Mouse (Mus musculus): ENCODE measurements around the gene Wnk3. TPM values are rescaled to one million over a fixed set of nuclear protein-coding genes. Genes with fewer than 3 reads are reported as not detected.
A peak's percentile ranks its signal among the peaks of the same experiment; 100 is the strongest.
"Not testable (repeated sequence)": the region's sequence is repeated elsewhere in the genome, so short reads cannot be mapped to it uniquely, and the experiment has no call there.

Wnk3 gene
- polyA plus RNA-seq (2015; fragmentation: Nextera tagmentation; extraction: Ambion mirVana) = not detected in 2 replicates

DNA sequence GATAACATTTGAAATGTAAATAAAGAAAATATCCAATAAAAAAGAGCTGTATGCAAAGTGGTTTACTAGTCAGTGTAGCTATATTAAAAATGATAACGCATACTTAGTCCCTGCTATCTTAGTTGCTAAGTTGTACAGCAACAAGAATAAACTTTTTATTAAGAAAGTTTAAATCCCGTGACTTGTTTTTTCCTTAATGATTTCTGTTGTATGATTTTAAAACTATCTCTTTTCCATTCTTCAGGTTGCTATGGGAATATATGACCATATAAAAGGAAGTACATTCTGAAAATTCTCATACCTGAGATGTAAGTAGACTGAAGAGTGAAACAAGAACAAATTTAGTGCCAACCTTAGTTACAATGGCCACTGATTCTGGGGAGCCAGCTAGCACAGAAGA is at the start of gene Wnk3:
Gene Wnk3 (plus strand): TSS at position 301 of the 400 bp plus-strand sequence.
- DNase-seq (no peak), ATAC-seq (no peak)
- Histone ChIP-seq H3K9me3 (ENCODE audit: low read length) (no peaks in the 10 kb centered on the region), H3K4me2 (ENCODE audit: low read depth, low read length) (no peak within 1 kb of the TSS), H3K4me1 (ENCODE audit: insufficient read depth) (no peaks in the 10 kb centered on the region), H3K9ac (replicated peaks) (no peak within 1 kb of the TSS), H3K27me3 (ENCODE audit: insufficient read depth, low read length) (no peaks in the 10 kb centered on the region), H3K36me3 (replicated peaks; ENCODE audit: insufficient read depth, low read length) (no peaks in the 10 kb centered on the region), H3K4me3 (ENCODE audit: low read depth, low read length) (no peak within 1 kb of the TSS), H3K27ac (ENCODE audit: low read depth) (no peak within 1 kb of the TSS)
- WGBS (ENCODE audit: insufficient replicate concordance) = 83% methylated on average over 2 of the region's 2 CpGs
- TF ChIP-seq CTCF (IDR thresholded peaks at IDR 0.05; ENCODE audit: low read depth) (no peak), EP300 (IDR thresholded peaks at IDR 0.05; ENCODE audit: low read depth) (no peak)

DNA sequence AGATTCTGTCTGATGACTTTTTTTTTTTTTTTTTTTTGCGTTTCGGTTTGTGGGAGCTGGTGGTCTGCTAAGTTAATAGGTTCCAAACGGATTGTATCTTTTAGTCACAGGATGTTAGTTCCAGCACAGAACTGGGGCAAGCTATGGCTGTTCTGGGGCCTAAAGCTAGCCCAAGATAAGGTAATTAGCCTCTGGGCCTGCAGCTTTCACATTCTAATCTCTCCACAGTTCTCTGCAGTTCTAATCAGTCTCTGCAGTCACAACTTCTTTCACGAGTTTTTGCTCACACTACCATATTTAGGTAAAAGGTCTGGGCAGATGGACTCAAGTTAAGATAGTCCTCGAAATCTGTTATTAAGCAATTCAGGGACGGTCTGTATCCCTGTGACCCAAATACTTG is 39.5 kb upstream of the Wnk3 start:
- Histone ChIP-seq H3K4me3 (ENCODE audit: low read depth, low read length) (no peak overlapping the region), H3K27ac (ENCODE audit: low read depth) (no peak overlapping the region), H3K9ac (replicated peaks) (no peak overlapping the region), H3K36me3 (replicated peaks; ENCODE audit: insufficient read depth, low read length) (no peaks in the 10 kb centered on the region), H3K4me2 (ENCODE audit: low read depth, low read length) (no peak overlapping the region), H3K9me3 (ENCODE audit: low read length) (no peaks in the 10 kb centered on the region), H3K27me3 (ENCODE audit: insufficient read depth, low read length) (peaks cover 4% of the 10 kb centered on the region; the same call in 1 of the 2 replicates), H3K4me1 (ENCODE audit: insufficient read depth) (no peaks in the 10 kb centered on the region)
- ATAC-seq (no peak), DNase-seq (no peak)
- TF ChIP-seq EP300 (IDR thresholded peaks at IDR 0.05; ENCODE audit: low read depth) = no peak
- TF ChIP-seq CTCF (IDR thresholded peaks at IDR 0.05; ENCODE audit: low read depth) = no peak
- WGBS (ENCODE audit: insufficient replicate concordance) = 53% methylated on average over 6 of the region's 6 CpGs

DNA sequence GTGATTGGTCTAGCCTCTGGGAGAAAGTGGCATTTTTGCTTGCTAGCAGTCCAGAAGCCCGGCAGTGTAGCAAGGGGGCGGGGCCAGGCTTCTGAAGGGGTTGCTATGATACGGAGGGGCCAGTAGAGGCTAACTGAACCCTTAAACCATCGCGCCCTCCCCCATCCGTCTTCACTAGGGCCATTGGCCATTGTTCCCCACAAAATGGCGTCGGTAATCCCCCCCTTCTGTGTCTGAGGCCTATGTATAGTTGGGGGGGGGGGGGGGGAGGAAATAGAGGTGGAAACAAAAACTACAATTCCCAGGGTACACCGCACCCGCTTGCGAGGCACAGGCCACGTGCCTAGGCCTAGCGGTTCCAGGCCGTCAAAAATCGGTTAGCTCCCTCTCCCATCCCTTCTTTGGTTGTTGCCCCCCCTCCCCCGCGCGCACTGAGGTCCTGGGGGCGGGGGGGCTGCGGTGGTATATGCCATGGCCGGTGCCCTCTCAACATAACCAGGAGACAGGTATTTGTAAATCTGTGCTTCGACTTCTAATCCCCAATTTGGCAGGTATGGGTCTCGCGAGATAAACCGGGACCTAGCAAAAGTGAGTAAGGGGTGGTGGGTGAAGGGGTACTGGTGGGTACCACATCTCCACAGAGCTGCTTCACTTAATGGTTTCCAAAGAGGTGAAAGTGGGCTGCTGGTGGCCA is 29.3 kb upstream of the Wnk3 start:
- Histone ChIP-seq H3K4me3 (ENCODE audit: low read depth, low read length) (no peak overlapping the region; the same call in 1 of the 2 replicates), H3K4me1 (ENCODE audit: insufficient read depth) (no peaks in the 10 kb centered on the region), H3K36me3 (replicated peaks; ENCODE audit: insufficient read depth, low read length) (no peaks in the 10 kb centered on the region), H3K4me2 (ENCODE audit: low read depth, low read length) (peak overlapping the region; percentile 66), H3K9ac (replicated peaks) (no peak overlapping the region), H3K27me3 (ENCODE audit: insufficient read depth, low read length) (peaks cover 27% of the 10 kb centered on the region), H3K27ac (ENCODE audit: low read depth) (no peak overlapping the region), H3K9me3 (ENCODE audit: low read length) (no peaks in the 10 kb centered on the region)
- WGBS (ENCODE audit: insufficient replicate concordance) = 16% methylated on average over 23 of the region's 25 CpGs
- peak; percentile 13 for DNase-seq
- no peak for ATAC-seq
- no peak for TF ChIP-seq EP300 (IDR thresholded peaks at IDR 0.05; ENCODE audit: low read depth)
- no peak for TF ChIP-seq CTCF (IDR thresholded peaks at IDR 0.05; ENCODE audit: low read depth)

DNA sequence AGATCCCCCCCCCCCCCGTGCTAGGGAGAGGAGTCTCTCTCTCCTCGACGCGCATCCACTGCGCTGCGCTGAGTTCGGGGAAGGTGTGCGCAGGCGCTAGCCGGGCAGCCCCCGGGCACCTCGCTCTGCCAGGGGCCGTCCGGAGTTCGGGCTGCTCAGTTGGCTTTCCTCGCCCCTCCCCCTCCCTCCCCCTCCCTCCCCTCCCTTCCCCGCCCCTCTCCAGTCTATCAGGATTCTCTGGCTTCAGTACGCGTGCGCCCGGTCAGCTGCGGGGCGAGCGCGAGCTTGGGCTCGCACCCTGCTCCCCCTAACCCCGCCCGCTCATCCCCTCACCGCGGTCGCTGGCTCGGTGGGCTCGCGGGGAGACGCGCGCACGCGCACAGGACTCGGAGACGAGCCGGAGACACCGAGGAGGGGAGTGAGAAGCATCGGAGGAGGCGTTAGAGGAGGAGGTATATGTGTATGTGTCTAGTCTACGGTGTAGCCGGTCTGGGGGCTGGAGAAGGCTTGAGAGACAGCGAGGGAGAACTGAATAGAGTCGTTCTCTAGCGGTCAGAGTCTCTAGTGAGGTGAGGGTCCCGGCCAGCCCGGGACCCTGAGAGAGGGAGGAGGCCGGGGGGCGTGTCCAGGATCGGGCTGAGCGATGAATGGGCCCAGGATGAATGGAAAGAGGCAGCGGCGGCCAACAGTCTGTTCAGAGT is 28.5 kb upstream of the Wnk3 start:
- DNase-seq (peak; percentile 36), ATAC-seq (peak; percentile 47)
- H3K4me1 ChIP-seq (ENCODE audit: insufficient read depth) = no peaks in the 10 kb centered on the region
- H3K36me3 ChIP-seq (replicated peaks; ENCODE audit: insufficient read depth, low read length) = no peaks in the 10 kb centered on the region
- H3K27ac ChIP-seq (ENCODE audit: low read depth) = no peak overlapping the region
- 24% methylated on average over 48 of the region's 58 CpGs for WGBS (ENCODE audit: insufficient replicate concordance)
- H3K27me3 ChIP-seq (ENCODE audit: insufficient read depth, low read length) = peaks cover 29% of the 10 kb centered on the region
- H3K4me3 ChIP-seq (ENCODE audit: low read depth, low read length) = peak overlapping the region; percentile 42
- no peaks in the 10 kb centered on the region for H3K9me3 ChIP-seq (ENCODE audit: low read length)
- TF ChIP-seq CTCF (IDR thresholded peaks at IDR 0.05; ENCODE audit: low read depth) = no peak
- no peak for TF ChIP-seq EP300 (IDR thresholded peaks at IDR 0.05; ENCODE audit: low read depth)
- peak overlapping the region; percentile 66 for H3K4me2 ChIP-seq (ENCODE audit: low read depth, low read length)
- H3K9ac ChIP-seq (replicated peaks) = no peak overlapping the region

DNA sequence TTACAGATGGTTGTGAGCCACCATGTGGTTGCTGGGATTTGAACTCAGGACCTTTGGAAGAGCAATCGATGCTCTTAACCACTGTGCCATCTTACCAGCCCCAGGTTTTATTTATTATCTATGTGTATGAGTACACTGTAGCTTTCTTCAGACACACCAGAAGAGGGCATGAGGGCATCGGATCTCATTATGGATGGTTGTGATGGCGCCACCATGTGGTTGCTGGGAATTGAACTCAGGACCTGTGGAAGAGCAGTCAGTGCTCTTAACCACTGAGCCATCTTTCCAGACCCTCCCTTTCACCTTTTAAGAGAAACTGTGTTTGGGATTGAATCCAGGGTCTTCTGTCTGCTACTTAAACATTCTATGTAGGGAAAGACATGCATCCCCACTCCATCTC is 24.7 kb upstream of the Wnk3 start:
- 54% methylated on average over 3 of the region's 3 CpGs for WGBS (ENCODE audit: insufficient replicate concordance)
- H3K27ac ChIP-seq (ENCODE audit: low read depth); H3K9ac ChIP-seq (replicated peaks); H3K36me3 ChIP-seq (replicated peaks; ENCODE audit: insufficient read depth, low read length); ATAC-seq; H3K4me2 ChIP-seq (ENCODE audit: low read depth, low read length); DNase-seq; H3K4me3 ChIP-seq (ENCODE audit: low read depth, low read length); H3K9me3 ChIP-seq (ENCODE audit: low read length); H3K4me1 ChIP-seq (ENCODE audit: insufficient read depth): not testable (repeated sequence)
- peak; percentile 30; the same call in 1 of the 2 replicates for TF ChIP-seq CTCF (IDR thresholded peaks at IDR 0.05; ENCODE audit: low read depth)
- peaks cover 29% of the 10 kb centered on the region for H3K27me3 ChIP-seq (ENCODE audit: insufficient read depth, low read length)

DNA sequence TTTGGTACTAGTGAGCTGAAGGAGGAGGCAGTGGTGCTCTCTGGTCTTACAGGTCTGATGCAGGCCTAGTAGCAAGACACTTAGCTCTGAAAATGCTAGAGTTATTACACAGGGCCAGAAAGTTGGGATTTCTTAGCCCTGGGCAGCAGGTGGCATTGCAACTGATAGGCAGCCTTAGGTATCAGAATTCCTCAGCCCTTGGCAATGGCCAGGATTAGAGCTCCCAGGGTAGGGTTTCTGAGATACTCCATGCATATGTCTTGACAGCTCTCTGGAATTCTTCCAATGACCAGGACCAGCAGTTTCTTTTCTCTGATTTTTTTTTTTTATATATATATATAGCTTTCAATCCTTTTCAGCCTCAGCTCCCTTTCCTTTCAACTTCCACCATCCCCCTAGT is 100.5 kb downstream of the Wnk3 start:
- no peaks in the 10 kb centered on the region for H3K27me3 ChIP-seq (ENCODE audit: insufficient read depth, low read length)
- H3K4me1 ChIP-seq (ENCODE audit: insufficient read depth) = no peaks in the 10 kb centered on the region
- no peaks in the 10 kb centered on the region for H3K9me3 ChIP-seq (ENCODE audit: low read length)
- no peak overlapping the region for H3K9ac ChIP-seq (replicated peaks)
- ATAC-seq (no peak), DNase-seq (no peak)
- H3K27ac ChIP-seq (ENCODE audit: low read depth) = no peak overlapping the region
- no peak overlapping the region for H3K4me2 ChIP-seq (ENCODE audit: low read depth, low read length)
- no peaks in the 10 kb centered on the region for H3K36me3 ChIP-seq (replicated peaks; ENCODE audit: insufficient read depth, low read length)
- H3K4me3 ChIP-seq (ENCODE audit: low read depth, low read length) = no peak overlapping the region
- TF ChIP-seq CTCF (IDR thresholded peaks at IDR 0.05; ENCODE audit: low read depth) (no peak), EP300 (IDR thresholded peaks at IDR 0.05; ENCODE audit: low read depth) (no peak)
